Mouse (Mus musculus) embryo, embryonic 11.5 days (tissue): ENCODE data around the gene Pard3b.
A peak's percentile ranks its signal among the peaks of the same experiment; 100 is the strongest.

Experiments
- DNase-seq: peaks from one replicate; pipeline ENCODE4 v3.0.0-alpha.2; 2012; ENCODE audit warnings: low read depth, low spot score

Gene Pard3b

GRCm38 (mm10) chr1:61924958-61925357 is 286.3 kb downstream of the Pard3b start:
- DNase-seq, result peak; percentile 37

GRCm38 (mm10) chr1:61925541-61925940 is 286.9 kb downstream of the Pard3b start:
- no peak for DNase-seq

- DNase-seq, result no peak
Measured at GRCm38 (mm10) chr1:61928131-61928761, 289.6 kb downstream of the Pard3b start.

- DNase-seq, result no peak
Measured at GRCm38 (mm10) chr1:61933574-61933973, 294.9 kb downstream of the Pard3b start.

- DNase-seq, result no peak
Measured at GRCm38 (mm10) chr1:61934760-61935159, 296.1 kb downstream of the Pard3b start.

- DNase-seq, result no peak
Measured at GRCm38 (mm10) chr1:61939882-61940281, 301.3 kb downstream of the Pard3b start.

GRCm38 (mm10) chr1:61961533-61961932 is 322.9 kb downstream of the Pard3b start:
- DNase-seq, result no peak

- no peak for DNase-seq
Measured at GRCm38 (mm10) chr1:61962571-61962970, 323.9 kb downstream of the Pard3b start.

GRCm38 (mm10) chr1:61967124-61967523 is 328.5 kb downstream of the Pard3b start:
- DNase-seq, result no peak

- DNase-seq, result no peak
Measured at GRCm38 (mm10) chr1:61967807-61968206, 329.2 kb downstream of the Pard3b start.

GRCm38 (mm10) chr1:61997711-61998110 is 359.1 kb downstream of the Pard3b start:
- no peak for DNase-seq

- DNase-seq, result no peak
Measured at GRCm38 (mm10) chr1:62008811-62009210, 370.2 kb downstream of the Pard3b start.

GRCm38 (mm10) chr1:62011712-62012111 is 373.1 kb downstream of the Pard3b start:
- no peak for DNase-seq

GRCm38 (mm10) chr1:62016536-62017300 is 378.1 kb downstream of the Pard3b start:
- DNase-seq, result no peak

- DNase-seq, result no peak
Measured at GRCm38 (mm10) chr1:62018276-62018675, 379.7 kb downstream of the Pard3b start.

GRCm38 (mm10) chr1:62019743-62020142 is 381.1 kb downstream of the Pard3b start:
- DNase-seq, result no peak

- DNase-seq, result no peak
Measured at GRCm38 (mm10) chr1:62041718-62042117, 403.1 kb downstream of the Pard3b start.

- no peak for DNase-seq
Measured at GRCm38 (mm10) chr1:62048592-62048991, 410.0 kb downstream of the Pard3b start.

GRCm38 (mm10) chr1:62051186-62051825 is 412.7 kb downstream of the Pard3b start:
- DNase-seq, result no peak

- no peak for DNase-seq
Measured at GRCm38 (mm10) chr1:62053167-62053638, 414.6 kb downstream of the Pard3b start.

GRCm38 (mm10) chr1:62055280-62055679 is 416.7 kb downstream of the Pard3b start:
- no peak for DNase-seq

GRCm38 (mm10) chr1:62070617-62071016 is 432.0 kb downstream of the Pard3b start:
- DNase-seq, result no peak

GRCm38 (mm10) chr1:62071139-62071538 is 432.5 kb downstream of the Pard3b start:
- no peak for DNase-seq
